Mouse (Mus musculus) CH12.LX (cell line): ENCODE results near the gene Ston2. TPM values are rescaled to one million over a fixed set of nuclear protein-coding genes. Genes with fewer than 3 reads are reported as not detected.

Source experiments
- DNase-seq: peaks from one replicate; pipeline ENCODE4 v3.0.0-alpha.2; 2013; ENCODE audit errors: extremely low read depth
- H3K27ac ChIP-seq: 2 replicates; pipeline ENCODE4 v1.5.1; 2012; ENCODE audit warnings: low read depth, mild to moderate bottlenecking, control low read depth, moderate library complexity; ENCODE audit not compliant: insufficient read depth
- H3K27me3 ChIP-seq: replicated peaks from 2 replicates; pipeline ENCODE3; 2012; ENCODE audit warnings: inconsistent platforms
- H3K36me3 ChIP-seq, 2 experiments: replicated peaks in 1 of 2; 2 replicates each; pipeline versions ENCODE3 to v1.6.1; 2012; ENCODE audit warnings: inconsistent platforms in 1 of 2, low read length in 1 of 2, mild to moderate bottlenecking in 1 of 2, mixed read lengths in 1 of 2, moderate library complexity in 1 of 2; ENCODE audit not compliant: control insufficient read depth in 1 of 2, insufficient read depth in 1 of 2
- H3K4me1 ChIP-seq, 2 experiments: 2 replicates each; pipeline ENCODE4 v1.6.1; 2012; ENCODE audit warnings: inconsistent platforms in 1 of 2, moderate library complexity in 1 of 2; ENCODE audit not compliant: insufficient read depth in 2 of 2, control insufficient read depth in 1 of 2
- H3K4me2 ChIP-seq: 2 replicates; pipeline ENCODE4 v1.6.1; 2012; ENCODE audit warnings: low read depth, mild to moderate bottlenecking, control low read depth; ENCODE audit not compliant: poor library complexity, insufficient read depth, severe bottlenecking
- H3K4me3 ChIP-seq, 3 experiments: fragments of 150-350 bp in 1 of 3; sonication (generic) in 1 of 3; replicated peaks in 1 of 3; 2 replicates each; pipeline versions ENCODE3 to v1.5.1; 2011 to 2012; ENCODE audit warnings: low read depth in 2 of 3, low read length in 2 of 3, mild to moderate bottlenecking in 2 of 3, moderate library complexity in 2 of 3, control low read depth in 1 of 3, improper control_type of control experiment in 1 of 3, inconsistent platforms in 1 of 3, mixed read lengths in 1 of 3; ENCODE audit not compliant: poor library complexity in 1 of 3
- H3K79me2 ChIP-seq: replicated peaks from 2 replicates; pipeline ENCODE4 v1.6.1; 2012; ENCODE audit warnings: mild to moderate bottlenecking, moderate library complexity; ENCODE audit not compliant: control insufficient read depth, poor library complexity, insufficient read depth, severe bottlenecking; ENCODE audit errors: extremely low read depth
- H3K9ac ChIP-seq: 2 replicates; pipeline ENCODE4 v1.6.1; 2012; ENCODE audit warnings: low read depth, mild to moderate bottlenecking, control low read depth, moderate library complexity; ENCODE audit not compliant: insufficient read depth
- H3K9me3 ChIP-seq: replicated peaks from 2 replicates; pipeline ENCODE3; 2012; ENCODE audit warnings: low read length, inconsistent platforms, mixed read lengths
- BHLHE40 ChIP-seq: IDR thresholded peaks from 2 replicates; pipeline ENCODE4 v1.6.1; 2011; ENCODE audit warnings: mild to moderate bottlenecking, low read depth, low read length, improper control_type of control experiment
- CHD1 ChIP-seq: IDR thresholded peaks from 2 replicates; pipeline ENCODE4 v1.6.1; 2012; ENCODE audit warnings: low read depth, low read length, improper control_type of control experiment, inconsistent platforms
- CHD2 ChIP-seq: IDR thresholded peaks from 2 replicates; pipeline ENCODE4 v1.6.1; 2011; ENCODE audit warnings: low read length, improper control_type of control experiment
- CTCF ChIP-seq, 2 experiments: IDR thresholded peaks in 1 of 2; conservative IDR thresholded peaks in 1 of 2; 2 replicates each; pipeline ENCODE4 v1.5.1; 2011 to 2012; ENCODE audit warnings: low read depth in 2 of 2, low read length in 2 of 2, improper control_type of control experiment in 1 of 2, inconsistent platforms in 1 of 2, mild to moderate bottlenecking in 1 of 2, moderate library complexity in 1 of 2
- E2F4 ChIP-seq: IDR thresholded peaks from 2 replicates; pipeline ENCODE4 v1.6.1; 2011; ENCODE audit warnings: low read depth, low read length, improper control_type of control experiment; ENCODE audit not compliant: insufficient replicate concordance
- ELF1 ChIP-seq: IDR thresholded peaks from 2 replicates; pipeline ENCODE4 v1.6.1; 2014; ENCODE audit warnings: low read depth, mild to moderate bottlenecking, inconsistent platforms, low read length, improper control_type of control experiment
- EP300 ChIP-seq: IDR thresholded peaks from 2 replicates; pipeline ENCODE4 v1.6.1; 2011; ENCODE audit warnings: low read length, improper control_type of control experiment
- IRF4 ChIP-seq: IDR thresholded peaks from 2 replicates; pipeline ENCODE4 v1.6.1; 2014; ENCODE audit warnings: low read depth, mild to moderate bottlenecking, inconsistent platforms, low read length, improper control_type of control experiment
- JUN ChIP-seq: IDR thresholded peaks from 2 replicates; pipeline ENCODE4 v1.6.1; 2011; ENCODE audit warnings: low read depth, mild to moderate bottlenecking, low read length, improper control_type of control experiment, moderate library complexity; ENCODE audit not compliant: insufficient read depth
- JUND ChIP-seq: conservative IDR thresholded peaks from 2 replicates; pipeline ENCODE4 v1.6.1; 2011; ENCODE audit warnings: low read depth, low read length, improper control_type of control experiment
- KAT2A ChIP-seq: IDR thresholded peaks from 2 replicates; pipeline ENCODE4 v1.6.1; 2012; ENCODE audit warnings: low read length, improper control_type of control experiment, inconsistent platforms; ENCODE audit not compliant: insufficient replicate concordance
- MAFK ChIP-seq: IDR thresholded peaks from 2 replicates; pipeline ENCODE4 v1.6.1; 2011; ENCODE audit warnings: low read length, improper control_type of control experiment; ENCODE audit not compliant: insufficient replicate concordance
- MAX ChIP-seq: IDR thresholded peaks from 2 replicates; pipeline ENCODE4 v1.6.1; 2011; ENCODE audit warnings: low read length, improper control_type of control experiment
- MAZ ChIP-seq: IDR thresholded peaks from 2 replicates; pipeline ENCODE4 v1.6.1; 2012; ENCODE audit warnings: low read depth, mild to moderate bottlenecking, inconsistent platforms, low read length, improper control_type of control experiment, moderate library complexity
- MEF2A ChIP-seq: IDR thresholded peaks from 2 replicates; pipeline ENCODE4 v1.6.1; 2014; ENCODE audit warnings: low read depth, mild to moderate bottlenecking, inconsistent platforms, low read length, improper control_type of control experiment, borderline replicate concordance
- MXI1 ChIP-seq: IDR thresholded peaks from 2 replicates; pipeline ENCODE4 v1.6.1; 2011; ENCODE audit warnings: mild to moderate bottlenecking, low read depth, low read length, improper control_type of control experiment
- MYC ChIP-seq: IDR thresholded peaks from 2 replicates; pipeline ENCODE4 v1.6.1; 2011; ENCODE audit warnings: low read depth, mild to moderate bottlenecking, improper control_type of control experiment, low read length
- NELFE ChIP-seq: IDR thresholded peaks from 2 replicates; pipeline ENCODE4 v1.6.1; 2011; ENCODE audit warnings: low read depth, low read length, improper control_type of control experiment
- NRF1 ChIP-seq: IDR thresholded peaks from 2 replicates; pipeline ENCODE4 v1.6.1; 2014; ENCODE audit warnings: low read depth, mild to moderate bottlenecking, inconsistent platforms, low read length, improper control_type of control experiment, moderate library complexity
- PAX5 ChIP-seq: IDR thresholded peaks from 2 replicates; pipeline ENCODE4 v1.6.1; 2012; ENCODE audit warnings: low read length, inconsistent platforms, mixed read lengths
- POLR2A ChIP-seq: IDR thresholded peaks from 2 replicates; pipeline ENCODE4 v1.6.1; 2011; ENCODE audit warnings: low read depth, mild to moderate bottlenecking, improper control_type of control experiment, low read length
- POLR2AphosphoS2 ChIP-seq: IDR thresholded peaks from 2 replicates; pipeline ENCODE4 v1.6.1; 2011; ENCODE audit warnings: low read depth, low read length, improper control_type of control experiment
- RAD21 ChIP-seq: IDR thresholded peaks from 2 replicates; pipeline ENCODE4 v1.6.1; 2011; ENCODE audit warnings: low read depth, mild to moderate bottlenecking, low read length, improper control_type of control experiment, moderate library complexity
- RCOR1 ChIP-seq: conservative IDR thresholded peaks from 2 replicates; pipeline ENCODE4 v1.6.1; 2012; ENCODE audit warnings: low read depth, mild to moderate bottlenecking, inconsistent platforms, low read length, improper control_type of control experiment
- SIN3A ChIP-seq: IDR thresholded peaks from 2 replicates; pipeline ENCODE4 v1.6.1; 2012; ENCODE audit warnings: low read length, improper control_type of control experiment, inconsistent platforms
- SMC3 ChIP-seq: IDR thresholded peaks from 2 replicates; pipeline ENCODE4 v1.6.1; 2011; ENCODE audit warnings: low read depth, low read length, improper control_type of control experiment
- TBP ChIP-seq: conservative IDR thresholded peaks from 2 replicates; pipeline ENCODE4 v1.6.1; 2011; ENCODE audit warnings: low read depth, low read length, improper control_type of control experiment
- TCF12 ChIP-seq: IDR thresholded peaks from 2 replicates; pipeline ENCODE4 v1.6.1; 2014; ENCODE audit warnings: low read depth, mild to moderate bottlenecking, inconsistent platforms, low read length, improper control_type of control experiment
- UBTF ChIP-seq: IDR thresholded peaks from 2 replicates; pipeline ENCODE4 v1.6.1; 2012; ENCODE audit warnings: low read depth, mild to moderate bottlenecking, inconsistent platforms, low read length, improper control_type of control experiment, moderate library complexity
- USF1 ChIP-seq: IDR thresholded peaks from 2 replicates; pipeline ENCODE4 v1.6.1; 2014; ENCODE audit warnings: low read depth, mild to moderate bottlenecking, inconsistent platforms, low read length, improper control_type of control experiment
- USF2 ChIP-seq: conservative IDR thresholded peaks from 2 replicates; pipeline ENCODE4 v1.6.1; 2011; ENCODE audit warnings: low read depth, low read length, improper control_type of control experiment
- ZC3H11A ChIP-seq: IDR thresholded peaks from 2 replicates; pipeline ENCODE4 v1.6.1; 2012; ENCODE audit warnings: low read depth, mild to moderate bottlenecking, inconsistent platforms, low read length, improper control_type of control experiment
- ZKSCAN1 ChIP-seq: IDR thresholded peaks from 2 replicates; pipeline ENCODE4 v1.6.1; 2012; ENCODE audit warnings: low read depth, inconsistent platforms, low read length, improper control_type of control experiment, borderline replicate concordance
- ZMIZ1 ChIP-seq: IDR thresholded peaks from 2 replicates; pipeline ENCODE4 v1.6.1; 2012; ENCODE audit warnings: low read depth, mild to moderate bottlenecking, inconsistent platforms, low read length, improper control_type of control experiment
- ZNF384 ChIP-seq: IDR thresholded peaks from 2 replicates; pipeline ENCODE4 v1.6.1; 2012; ENCODE audit warnings: low read depth, low read length, improper control_type of control experiment, inconsistent platforms
- dilution Hi-C: fragments of 300-500 bp; cut with MboI; formaldehyde crosslinking; loops from 2 replicates; pipeline ENCODE4 v1.14.3; 2020; ENCODE audit warnings: low sequenced_read_pairs; ENCODE audit not compliant: extremely low pct_unique_long_range_greater_than_20kb, extremely low pct_ligation_motif_present
- in situ Hi-C: fragments of 300-500 bp; cut with MboI; formaldehyde crosslinking; loops from 3 replicates; pipeline ENCODE4 v1.14.3; 2019; ENCODE audit warnings: low sequenced_read_pairs, low pct_ligation_motif_present, low pct_unique_long_range_greater_than_20kb, mixed read lengths
- polyA plus RNA-seq: library from polyadenylated mRNA; unstranded; fragments of >175 nt; gene quantifications from 2 replicates; pipeline ENCODE4 v1.2.1, GENCODE M21; 2012; ENCODE audit warnings: low read depth; ENCODE audit not compliant: insufficient read length
- total RNA-seq, 2 experiments: library from RNA; depleted of rRNA; stranded (reverse); fragments of 300-350 nt in 1 of 2; fragments of >200 nt in 1 of 2; gene quantifications; 2 replicates each; pipeline ENCODE4 v1.2.3; 2012 to 2014

Ston2 gene
- total and polyA plus RNA-seq, 3 experiments: 0.21 to 0.34 TPM; not detected in 1

DNA sequence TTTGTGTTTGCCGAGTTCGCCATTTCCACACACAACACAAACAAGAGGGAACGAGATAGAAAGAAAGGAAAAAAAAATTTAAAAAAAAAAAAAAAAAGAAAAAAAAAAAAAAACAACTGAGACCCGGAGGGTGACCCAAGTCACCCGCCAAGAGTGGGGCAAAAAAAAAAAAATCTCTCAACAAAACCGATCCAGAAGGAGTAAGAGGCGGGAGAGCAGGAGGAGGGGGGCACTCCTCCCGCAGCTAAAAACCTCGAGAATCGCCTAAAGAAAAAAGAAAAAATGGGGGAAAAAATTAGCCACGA lies 198.7 kb downstream of the Ston2 start (continued):
- TF ChIP-seq ELF1 (no peak), USF2 (no peak), ZKSCAN1 (no peak), NELFE (no peak), POLR2A (no peak), SMC3 (no peak), CTCF (conservative IDR thresholded peaks at IDR 0.05 in 1 of 2, IDR thresholded peaks at IDR 0.05 in 1 of 2; ENCODE audit: low read depth in 2 of 2, low read length in 2 of 2) (no peak), CHD1 (peak; percentile 97)

- H3K9me3 ChIP-seq: peaks cover 6% of the 10 kb centered on the region
- H3K27me3 ChIP-seq: no peaks in the 10 kb centered on the region
- peak overlapping the region; percentile 67 to 96 (median 69) for H3K4me3 ChIP-seq
- DNase-seq: peak; percentile 57
- H3K4me1 ChIP-seq: peaks cover 9 to 41% of the 10 kb centered on the region in 2 experiments
- in situ Hi-C loops (no loop called here), dilution Hi-C loops (no loop called here)
- peaks cover 36% of the 10 kb centered on the region for H3K79me2 ChIP-seq
- H3K9ac ChIP-seq: peak overlapping the region; percentile 100
- H3K36me3 ChIP-seq: peaks cover 12 to 21% of the 10 kb centered on the region in 2 experiments
- no peak overlapping the region for H3K4me2 ChIP-seq
- H3K27ac ChIP-seq: peak overlapping the region; percentile 99
- TF ChIP-seq MXI1 (no peak), KAT2A (no peak), CHD1 (peak; percentile 58; the same call in 1 of the 2 replicates), JUN (no peak), MAZ (no peak; the same call in 1 of the 2 replicates), PAX5 (no peak), TBP (no peak), RCOR1 (no peak; the same call in 1 of the 2 replicates), POLR2AphosphoS2 (peak; percentile 2; the same call in 1 of the 2 replicates), ZKSCAN1 (no peak), MEF2A (0 out of 2 replicates have a peak, but pooled peaks have one; percentile 18), ELF1 (no peak), SIN3A (no peak; the same call in none of the 2 replicates), USF1 (no peak), UBTF (peak; percentile 9; the same call in 1 of the 2 replicates), RAD21 (no peak), MYC (no peak; the same call in 1 of the 2 replicates), EP300 (peak; percentile 28; the same call in 1 of the 2 replicates), NRF1 (no peak), NELFE (no peak), ZNF384 (peak; percentile 68), TCF12 (no peak), CHD2 (peak; percentile 17; the same call in 1 of the 2 replicates), MAX (no peak), IRF4 (no peak; the same call in 1 of the 2 replicates), USF2 (no peak), E2F4 (0 out of 2 replicates have a peak, but pooled peaks have one; percentile 23), ZMIZ1 (no peak; the same call in 1 of the 2 replicates), CTCF (conservative IDR thresholded peaks at IDR 0.05 in 1 of 2, IDR thresholded peaks at IDR 0.05 in 1 of 2; ENCODE audit: low read depth in 2 of 2, low read length in 2 of 2) (no peak), BHLHE40 (no peak), JUND (no peak), MAFK (no peak), ZC3H11A (no peak), SMC3 (no peak)
Observed at GRCm38 (mm10) chr12:91588670-91589541, 199.3 kb downstream of the Ston2 start.
